Mouse (Mus musculus) heart, adult 2 months (tissue): ENCODE data around the gene Nek2. TPM values are rescaled to one million over a fixed set of nuclear protein-coding genes. Genes with fewer than 3 reads are reported as not detected.

ENCODE experiments used
- DNase-seq, 2 experiments: peaks; one replicate each; pipeline ENCODE4 v3.0.0; 2021
- H3K27ac ChIP-seq: fragments of 200-600 bp; 2 replicates; pipeline ENCODE4 v1.8.1; 2022
- H3K27me3 ChIP-seq: fragments of 200-500 bp; 2 replicates; pipeline ENCODE4 v1.6.1; 2012; ENCODE audit warnings: mild to moderate bottlenecking, low read length, inconsistent platforms, mixed read lengths; ENCODE audit not compliant: control insufficient read depth, insufficient read depth
- H3K36me3 ChIP-seq: fragments of 200-500 bp; 2 replicates; pipeline ENCODE4 v1.6.1; 2012; ENCODE audit warnings: low read length, inconsistent platforms; ENCODE audit not compliant: control insufficient read depth, insufficient read depth
- H3K4me1 ChIP-seq: fragments of 200-500 bp; 2 replicates; pipeline ENCODE4 v1.6.1; 2011; ENCODE audit warnings: low read length; ENCODE audit not compliant: control insufficient read depth, insufficient read depth
- H3K4me3 ChIP-seq: fragments of 200-600 bp; 2 replicates; pipeline ENCODE4 v1.8.1; 2022
- H3K79me2 ChIP-seq: fragments of 200-500 bp; replicated peaks from 2 replicates; pipeline ENCODE4 v1.6.1; 2012; ENCODE audit warnings: mild to moderate bottlenecking, inconsistent platforms, low read length, moderate library complexity, mixed read lengths; ENCODE audit not compliant: control insufficient read depth, insufficient read depth
- H3K9ac ChIP-seq: fragments of 200-500 bp; 2 replicates; pipeline ENCODE4 v1.6.1; 2012; ENCODE audit warnings: low read depth, mild to moderate bottlenecking, control low read depth, inconsistent platforms, low read length, mixed read lengths
- CTCF ChIP-seq: fragments of 200-600 bp; IDR thresholded peaks from 2 replicates; pipeline ENCODE4 v1.8.1; 2022; ENCODE audit warnings: antibody characterized with exemption, mild to moderate bottlenecking, moderate library complexity
- EP300 ChIP-seq: fragments of 200-500 bp; IDR thresholded peaks from 2 replicates; pipeline ENCODE4 v1.6.1; 2011; ENCODE audit warnings: low read depth, low read length, control low read depth; ENCODE audit not compliant: insufficient read depth
- POLR2A ChIP-seq: fragments of 200-500 bp; IDR thresholded peaks from 2 replicates; pipeline ENCODE4 v1.6.1; 2011; ENCODE audit warnings: mild to moderate bottlenecking, low read depth, low read length, control low read depth; ENCODE audit not compliant: insufficient read depth
- WGBS: fragments of 180-500 bp; shearing (Covaris S2); methylation state at CpG from one replicate; pipeline ENCODE4 v1.1.7; 2018; 5-methylcytosine and 5-hydroxymethylcytosine counted together
- intact Hi-C: fragments of 180-260 bp; cut with DNase I; formaldehyde crosslinking; loops from one replicate; pipeline ENCODE4 v1.15.1; 2025
- polyA plus RNA-seq: library from polyadenylated mRNA; depleted of rRNA; stranded (reverse); fragments of >200 nt; gene quantifications from 2 replicates; pipeline ENCODE4 v1.2.3, GENCODE M21; 2012
- total RNA-seq, 2 experiments: library from RNA; stranded (reverse); gene quantifications; 2 replicates each; pipeline ENCODE4 v1.2.3; 2021

Nek2 gene
- total and polyA plus RNA-seq, 3 experiments, result 0.09 to 0.47 (median 0.37) TPM

DNA sequence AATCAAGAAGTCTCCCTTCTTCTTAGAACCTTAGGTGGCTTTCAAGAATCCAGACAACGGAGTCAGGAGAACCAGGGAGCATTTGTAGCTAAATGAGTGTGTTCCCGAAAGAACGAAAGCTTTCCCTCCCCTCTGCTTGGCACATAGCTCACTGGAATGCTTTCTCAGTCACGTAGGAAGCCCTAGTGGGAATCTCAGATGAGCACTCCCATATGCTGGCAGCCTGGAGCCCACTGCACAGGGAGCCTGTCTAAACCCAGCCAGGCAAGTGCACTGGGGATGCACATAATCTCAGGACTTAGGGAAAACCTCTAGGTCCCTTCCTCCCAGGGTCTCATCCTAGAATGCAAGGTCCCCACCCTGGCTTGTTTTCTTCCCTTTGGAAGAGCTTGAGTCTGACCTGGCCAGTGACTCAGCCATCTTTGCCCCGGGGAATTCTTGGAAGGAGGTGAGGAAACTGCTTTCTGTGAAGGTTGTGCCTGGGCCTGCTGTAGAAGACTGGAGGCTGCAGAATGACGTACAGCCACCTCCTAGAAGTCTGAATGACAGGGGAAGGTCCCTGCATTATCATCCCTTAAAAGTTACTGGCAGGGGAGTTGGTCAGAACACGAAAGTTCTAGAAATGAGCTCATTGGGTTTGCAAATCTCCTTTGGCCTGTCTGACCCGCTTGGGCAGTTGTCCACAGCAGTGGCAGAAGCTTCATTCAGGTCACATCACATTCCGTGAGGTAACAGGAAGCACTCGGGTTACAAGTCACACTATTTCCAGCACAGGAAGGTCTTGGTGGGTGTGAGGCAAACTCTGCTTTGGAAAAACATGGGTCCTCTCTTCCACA is 18.2 kb upstream of the Nek2 start:
- H3K79me2 ChIP-seq, result no peaks in the 10 kb centered on the region
- H3K4me3 ChIP-seq, result no peak overlapping the region
- intact Hi-C loops, result no loop called here
- H3K9ac ChIP-seq, result no peak overlapping the region
- no peaks in the 10 kb centered on the region for H3K27me3 ChIP-seq
- 36% methylated on average over 10 of the region's 10 CpGs for WGBS
- no peak overlapping the region for H3K27ac ChIP-seq
- no peaks in the 10 kb centered on the region for H3K36me3 ChIP-seq
- H3K4me1 ChIP-seq, result no peaks in the 10 kb centered on the region
- no peak for TF ChIP-seq EP300
- DNase-seq, result peak in 1 of 2 experiments; percentile 33

DNA sequence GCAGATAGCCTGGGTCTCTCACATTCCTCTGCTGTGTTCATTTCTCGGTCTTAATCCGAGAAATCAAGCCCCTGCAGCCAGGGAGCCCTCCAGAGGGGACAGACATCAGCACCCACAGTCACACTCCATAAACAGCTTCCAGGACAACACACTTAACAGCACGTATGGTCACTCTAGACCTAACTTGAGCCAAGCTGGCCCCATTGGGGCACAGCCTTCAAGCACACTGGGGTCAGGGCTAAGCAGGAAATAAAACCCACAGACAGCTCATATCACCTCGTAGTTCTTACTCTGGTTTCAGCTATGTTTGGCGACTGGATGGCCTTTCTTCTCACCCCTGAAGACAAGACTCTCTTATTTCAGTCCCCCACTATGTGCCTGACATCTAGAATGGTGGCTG is 16.5 kb upstream of the Nek2 start:
- no peaks in the 10 kb centered on the region for H3K36me3 ChIP-seq
- WGBS, result 69% methylated on average over 5 of the region's 5 CpGs
- H3K4me3 ChIP-seq, result no peak overlapping the region

DNA sequence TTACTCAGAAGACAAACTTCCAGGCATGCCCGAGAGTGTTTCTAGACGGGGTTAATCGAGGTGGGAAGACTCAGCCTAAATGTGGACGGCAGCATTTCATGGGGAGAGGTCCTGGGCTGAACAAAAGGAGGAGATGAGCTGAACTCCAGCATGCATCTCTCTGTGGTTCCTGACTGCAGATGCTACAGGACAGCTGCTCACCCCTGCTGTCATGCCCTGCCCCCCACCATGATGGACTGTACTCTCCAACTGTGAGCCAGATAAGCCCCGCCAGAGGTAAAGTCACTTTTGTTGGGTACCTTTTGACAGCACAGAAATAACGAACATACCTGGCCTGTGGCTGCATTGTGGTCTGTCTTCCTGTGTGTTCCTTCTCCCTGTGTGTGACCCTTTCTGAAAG is 15.5 kb upstream of the Nek2 start:
- TF ChIP-seq POLR2A (no peak), EP300 (no peak), CTCF (no peak)
- intact Hi-C loops, result no loop called here
- Histone ChIP-seq H3K9ac (no peak overlapping the region), H3K36me3 (no peaks in the 10 kb centered on the region), H3K27me3 (no peaks in the 10 kb centered on the region), H3K79me2 (no peaks in the 10 kb centered on the region), H3K27ac (no peak overlapping the region), H3K4me1 (no peaks in the 10 kb centered on the region), H3K4me3 (no peak overlapping the region)
- WGBS, result 76% methylated on average over 6 of the region's 6 CpGs
- DNase-seq, result no peak

More for the DNA sequence above, 16.5 kb upstream of the Nek2 start:
- TF ChIP-seq EP300 (no peak), POLR2A (no peak), CTCF (no peak)
- Histone ChIP-seq H3K79me2 (no peaks in the 10 kb centered on the region), H3K27ac (no peak overlapping the region), H3K9ac (no peak overlapping the region), H3K27me3 (no peaks in the 10 kb centered on the region), H3K4me1 (no peaks in the 10 kb centered on the region)
- intact Hi-C loops, result no loop called here
- no peak for DNase-seq

DNA sequence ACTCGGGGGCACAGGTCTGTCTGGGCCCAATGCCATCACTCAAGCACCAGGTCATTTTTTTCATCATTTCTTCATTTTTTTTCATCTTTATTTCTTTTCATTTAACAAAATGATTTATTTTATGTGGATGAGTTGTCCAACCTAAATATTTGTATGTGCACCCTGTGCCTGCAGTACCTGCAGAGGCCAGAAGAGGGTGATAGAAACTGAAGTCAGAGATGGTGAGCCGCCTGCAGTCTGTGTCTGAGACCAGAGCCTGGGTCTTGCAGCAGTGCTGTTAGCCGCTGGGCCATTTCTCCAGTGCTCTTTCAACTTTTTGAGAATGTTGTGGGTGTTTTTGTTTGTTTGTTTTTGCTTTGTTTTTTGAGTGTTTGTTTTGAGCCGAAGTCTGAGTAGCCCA is 14.5 kb upstream of the Nek2 start:
- Histone ChIP-seq H3K27ac (no peak overlapping the region), H3K9ac (no peak overlapping the region), H3K4me1 (no peaks in the 10 kb centered on the region), H3K79me2 (no peaks in the 10 kb centered on the region), H3K36me3 (no peaks in the 10 kb centered on the region), H3K27me3 (no peaks in the 10 kb centered on the region), H3K4me3 (no peak overlapping the region)
- no peak for DNase-seq
- TF ChIP-seq POLR2A (no peak), CTCF (peak; percentile 44)
- WGBS, result 92% methylated on average over 4 of the region's 4 CpGs
- intact Hi-C loops, result no loop called here

DNA sequence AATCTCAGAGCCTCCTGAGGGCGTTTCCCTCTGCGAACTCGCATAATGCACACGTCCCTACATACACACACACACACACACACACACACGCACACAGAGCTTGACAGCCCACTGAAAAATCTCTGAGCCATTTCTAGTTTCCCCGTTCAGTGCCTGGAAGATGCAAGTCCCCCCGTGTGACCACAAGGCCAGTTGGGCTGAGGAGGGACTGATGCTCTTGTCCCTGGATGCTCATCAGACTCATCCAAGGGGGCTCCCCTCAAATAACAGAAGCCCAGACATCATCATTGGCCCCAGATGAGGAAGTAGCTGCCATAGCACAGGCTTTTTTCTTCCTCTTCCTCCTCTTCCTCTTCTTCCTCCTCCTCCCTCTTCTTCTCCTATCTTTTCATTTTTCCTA is 13.3 kb upstream of the Nek2 start:
- Histone ChIP-seq H3K4me1 (no peaks in the 10 kb centered on the region), H3K27ac (no peak overlapping the region), H3K36me3 (no peaks in the 10 kb centered on the region), H3K27me3 (no peaks in the 10 kb centered on the region), H3K9ac (no peak overlapping the region), H3K79me2 (no peaks in the 10 kb centered on the region), H3K4me3 (no peak overlapping the region)
- intact Hi-C loops, result no loop called here
- DNase-seq, result no peak
- no peak for TF ChIP-seq CTCF
- no peak for TF ChIP-seq EP300
- no peak for TF ChIP-seq POLR2A
- WGBS, result 86% methylated on average over 7 of the region's 7 CpGs

DNA sequence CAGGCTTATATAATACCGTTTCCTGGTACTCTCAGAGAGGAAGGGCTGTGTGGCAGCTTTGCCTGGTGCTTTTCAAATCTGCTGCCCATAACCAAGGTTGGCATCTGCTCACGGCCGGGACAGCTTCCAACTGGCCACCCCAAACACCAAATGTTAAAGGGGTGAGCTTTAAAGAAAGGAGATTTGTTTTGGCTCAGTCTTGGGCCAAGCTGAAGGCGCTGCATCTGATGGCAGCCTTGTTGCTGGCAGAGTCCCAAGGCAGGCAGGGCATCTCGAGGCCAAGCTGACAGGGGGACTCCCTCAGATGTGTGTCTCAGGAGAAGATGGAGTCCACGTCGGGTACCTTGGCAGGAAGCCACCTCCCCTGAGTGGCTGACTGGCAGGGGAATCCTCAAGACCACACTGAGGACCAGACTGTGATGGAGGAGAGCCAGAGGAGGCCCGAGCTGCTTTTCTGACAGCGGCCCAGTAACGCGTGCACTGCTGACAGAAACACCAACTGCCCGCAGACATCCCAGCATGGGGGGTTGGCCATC is 12.5 kb upstream of the Nek2 start:
- Histone ChIP-seq H3K9ac (no peak overlapping the region), H3K4me1 (no peaks in the 10 kb centered on the region), H3K36me3 (no peaks in the 10 kb centered on the region), H3K79me2 (no peaks in the 10 kb centered on the region), H3K27me3 (no peaks in the 10 kb centered on the region), H3K27ac (no peak overlapping the region), H3K4me3 (no peak overlapping the region)
- TF ChIP-seq EP300 (no peak), CTCF (no peak)
- WGBS, result 45% methylated on average over 12 of the region's 12 CpGs
- DNase-seq, result no peak
- intact Hi-C loops, result no loop called here
